Mouse (Mus musculus) small intestine, adult 2 months (tissue): ENCODE measurements around the gene Peli2. TPM values are rescaled to one million over a fixed set of nuclear protein-coding genes. Genes with fewer than 3 reads are reported as not detected.

ENCODE experiments used
- H3K27ac ChIP-seq: fragments of 200-500 bp; 2 replicates; pipeline ENCODE4 v1.5.1; 2012; ENCODE audit warnings: low read depth, low read length, control low read depth, inconsistent platforms; ENCODE audit not compliant: insufficient read depth
- H3K27me3 ChIP-seq: fragments of 200-500 bp; 2 replicates; pipeline ENCODE4 v1.6.1; 2012; ENCODE audit warnings: mild to moderate bottlenecking, moderate library complexity, low read length, inconsistent platforms; ENCODE audit not compliant: control insufficient read depth, insufficient read depth
- H3K36me3 ChIP-seq: fragments of 200-500 bp; 2 replicates; pipeline ENCODE4 v1.6.1; 2012; ENCODE audit warnings: mild to moderate bottlenecking, low read length, control low read depth, inconsistent platforms; ENCODE audit not compliant: control insufficient read depth, insufficient read depth
- H3K4me1 ChIP-seq: fragments of 200-500 bp; 2 replicates; pipeline ENCODE4 v1.6.1; 2012; ENCODE audit warnings: low read length, inconsistent platforms, mixed read lengths; ENCODE audit not compliant: control insufficient read depth, insufficient read depth, insufficient read length
- H3K4me3 ChIP-seq: fragments of 200-500 bp; 2 replicates; pipeline ENCODE4 v1.5.1; 2012; ENCODE audit warnings: low read depth, mild to moderate bottlenecking, control low read depth, inconsistent platforms, low read length, moderate library complexity
- CTCF ChIP-seq: fragments of 200-500 bp; IDR thresholded peaks from 2 replicates; pipeline ENCODE4 v1.5.1; 2012; ENCODE audit warnings: low read depth, mild to moderate bottlenecking, control low read depth, inconsistent platforms, low read length, moderate library complexity, mixed read lengths; ENCODE audit not compliant: insufficient replicate concordance, insufficient read length; ENCODE audit errors: extremely low read depth
- POLR2A ChIP-seq: fragments of 200-500 bp; IDR thresholded peaks from 2 replicates; pipeline ENCODE4 v1.6.1; 2012; ENCODE audit warnings: low read depth, mild to moderate bottlenecking, control low read depth, inconsistent platforms, low read length, moderate library complexity
- WGBS: fragments of 180-500 bp; shearing (Covaris S2); methylation state at CpG from one replicate; pipeline ENCODE4 v1.1.7; 2018; 5-methylcytosine and 5-hydroxymethylcytosine counted together
- polyA plus RNA-seq: library from polyadenylated mRNA; depleted of rRNA; stranded (reverse); fragments of >200 nt; gene quantifications from 2 replicates; pipeline ENCODE4 v1.2.3, GENCODE M21; 2012

The Peli2 gene
- polyA plus RNA-seq, 1 experiment: 5.8 TPM

DNA sequence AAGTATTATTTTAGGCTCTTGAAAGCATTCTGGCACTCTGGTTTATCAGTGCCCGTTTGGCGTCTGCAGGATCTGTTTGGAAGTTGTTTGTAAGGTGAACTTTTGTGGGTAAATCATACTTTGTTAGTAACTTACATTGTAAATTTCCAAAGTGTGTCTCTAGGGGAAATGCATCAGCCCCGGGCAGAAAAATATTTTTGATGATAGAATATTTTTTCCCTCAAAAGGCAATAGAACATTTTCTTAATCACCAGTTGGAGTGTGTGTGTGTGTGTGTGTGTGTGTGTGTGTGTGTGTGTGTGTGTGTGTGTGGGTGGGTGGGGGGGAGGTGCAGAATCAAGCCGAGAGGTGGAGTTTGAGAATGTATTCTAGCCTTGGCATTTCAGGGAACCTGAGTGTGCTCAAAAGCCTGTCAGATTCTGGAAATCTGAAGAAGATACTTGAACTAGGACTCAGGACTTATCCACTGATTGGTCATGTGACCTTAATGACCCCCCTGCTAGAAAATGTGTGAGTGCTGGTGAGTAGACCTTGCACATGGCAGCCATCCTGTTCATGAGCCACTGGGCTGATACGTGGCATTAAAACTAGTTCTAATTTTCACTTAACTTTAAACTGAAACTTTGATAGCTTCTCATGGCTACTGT, 33.4 kb downstream of the Peli2 start:
- H3K36me3 ChIP-seq: no peaks in the 10 kb centered on the region
- H3K27me3 ChIP-seq: no peaks in the 10 kb centered on the region
- TF ChIP-seq POLR2A: no peak
- no peak for TF ChIP-seq CTCF
- H3K4me1 ChIP-seq: peaks cover 2% of the 10 kb centered on the region; the same call in 1 of the 2 replicates
- H3K27ac ChIP-seq: no peak overlapping the region
- no peak overlapping the region for H3K4me3 ChIP-seq
- 86% methylated on average over 5 of the region's 5 CpGs for WGBS

GRCm38 (mm10) chr14:48154641-48155040, 34.0 kb downstream of the Peli2 start:
- Histone ChIP-seq H3K27me3 (no peaks in the 10 kb centered on the region), H3K4me1 (peaks cover 4% of the 10 kb centered on the region), H3K4me3 (no peak overlapping the region), H3K36me3 (no peaks in the 10 kb centered on the region), H3K27ac (no peak overlapping the region)
- TF ChIP-seq POLR2A (no peak), CTCF (no peak)
- 88% methylated on average over 8 of the region's 8 CpGs for WGBS

- no peak for TF ChIP-seq CTCF
- TF ChIP-seq POLR2A: no peak
These were observed 34.5 kb downstream of the Peli2 start for GRCm38 (mm10) chr14:48155153-48155552.

DNA sequence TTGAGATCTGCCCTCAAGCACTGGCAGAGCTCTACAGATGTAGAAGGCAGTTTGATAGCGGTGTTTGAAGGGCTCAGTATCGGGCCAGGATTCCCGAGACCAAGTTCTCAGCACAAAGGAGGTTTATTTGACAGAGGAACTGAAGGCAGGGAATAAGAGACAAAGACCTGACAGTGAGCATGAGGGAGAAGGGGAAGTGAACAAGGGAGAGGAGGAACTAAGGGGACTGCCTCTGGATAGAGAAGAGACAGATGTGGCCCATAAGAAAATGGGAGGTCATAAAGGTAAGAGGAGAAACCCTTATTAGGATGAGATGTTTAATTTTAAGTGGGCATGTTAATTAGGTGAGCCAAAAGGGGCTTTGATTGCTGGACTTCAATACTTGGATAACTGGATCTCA, 36.5 kb downstream of the Peli2 start:
- Histone ChIP-seq H3K4me3 (no peak overlapping the region), H3K4me1 (peaks cover 4% of the 10 kb centered on the region), H3K36me3 (no peaks in the 10 kb centered on the region), H3K27ac (no peak overlapping the region), H3K27me3 (no peaks in the 10 kb centered on the region)
- 90% methylated on average over 3 of the region's 3 CpGs for WGBS
- TF ChIP-seq CTCF: no peak
- TF ChIP-seq POLR2A: no peak

More at GRCm38 (mm10) chr14:48155153-48155552, 34.5 kb downstream of the Peli2 start:
- no peak overlapping the region for H3K27ac ChIP-seq
- no peak overlapping the region for H3K4me3 ChIP-seq
- H3K27me3 ChIP-seq: no peaks in the 10 kb centered on the region
- H3K4me1 ChIP-seq: peaks cover 4% of the 10 kb centered on the region
- H3K36me3 ChIP-seq: no peaks in the 10 kb centered on the region
- 52% methylated on average over 13 of the region's 13 CpGs for WGBS

- Histone ChIP-seq H3K36me3 (no peaks in the 10 kb centered on the region), H3K27ac (no peak overlapping the region), H3K4me1 (peaks cover 4% of the 10 kb centered on the region), H3K27me3 (no peaks in the 10 kb centered on the region), H3K4me3 (no peak overlapping the region)
- 81% methylated on average over 8 of the region's 8 CpGs for WGBS
- no peak for TF ChIP-seq CTCF
- TF ChIP-seq POLR2A: no peak
These were observed 37.2 kb downstream of the Peli2 start for GRCm38 (mm10) chr14:48157835-48158234.

DNA sequence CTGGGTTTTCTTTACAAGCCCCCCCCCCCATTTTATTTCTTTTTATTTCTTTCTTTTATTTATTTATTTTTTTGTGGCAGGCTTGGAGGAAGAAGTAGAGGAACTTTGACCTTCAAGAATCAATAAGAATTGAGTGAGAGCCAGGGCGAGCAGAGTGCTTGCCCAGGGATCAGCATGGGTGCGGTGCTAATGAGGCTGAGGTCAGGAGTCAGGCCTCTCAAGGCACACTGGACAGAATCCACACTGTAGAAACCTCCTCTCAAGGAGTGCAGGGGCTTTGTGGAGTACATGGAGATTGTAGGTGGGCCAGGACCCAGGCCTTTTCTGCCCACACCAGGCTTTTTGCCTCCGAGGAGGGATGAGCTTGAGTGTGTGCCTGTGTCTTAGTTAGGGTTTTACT, 38.8 kb downstream of the Peli2 start:
- no peak overlapping the region for H3K4me3 ChIP-seq
- TF ChIP-seq CTCF: no peak
- no peak for TF ChIP-seq POLR2A
- H3K27me3 ChIP-seq: no peaks in the 10 kb centered on the region
- H3K4me1 ChIP-seq: peaks cover 4% of the 10 kb centered on the region
- H3K36me3 ChIP-seq: no peaks in the 10 kb centered on the region
- 51% methylated on average over 3 of the region's 3 CpGs for WGBS
- no peak overlapping the region for H3K27ac ChIP-seq

GRCm38 (mm10) chr14:48162446-48162845, 41.8 kb downstream of the Peli2 start:
- TF ChIP-seq CTCF: no peak
- no peak for TF ChIP-seq POLR2A
- Histone ChIP-seq H3K36me3 (no peaks in the 10 kb centered on the region), H3K4me1 (peaks cover 4% of the 10 kb centered on the region), H3K27ac (no peak overlapping the region), H3K4me3 (no peak overlapping the region), H3K27me3 (no peaks in the 10 kb centered on the region)
- 95% methylated on average over 14 of the region's 14 CpGs for whole genome bisulfite sequencing

- no peak overlapping the region for H3K27ac ChIP-seq
- H3K27me3 ChIP-seq: no peaks in the 10 kb centered on the region
- no peaks in the 10 kb centered on the region for H3K36me3 ChIP-seq
- 39% methylated on average over 8 of the region's 8 CpGs for WGBS
- no peak overlapping the region for H3K4me3 ChIP-seq
- H3K4me1 ChIP-seq: no peaks in the 10 kb centered on the region; the same call in 1 of the 2 replicates
- TF ChIP-seq CTCF (no peak), POLR2A (no peak)
These were observed 44.3 kb downstream of the Peli2 start for GRCm38 (mm10) chr14:48164917-48165316.
